Mouse (Mus musculus) splenic B cell, adult 2 months (primary cell): Measurements from ENCODE around the gene Homer1.

Experiments used
- DNase-seq: peaks from one replicate; pipeline ENCODE4 v3.0.0-alpha.2; 2011; ENCODE audit warnings: low read depth, low spot score
- H3K27me3 ChIP-seq: 2 replicates; pipeline ENCODE4 v1.6.1; 2012; ENCODE audit warnings: mild to moderate bottlenecking, low read length, moderate library complexity, mixed read lengths; ENCODE audit not compliant: control insufficient read depth, poor library complexity, insufficient read depth, severe bottlenecking
- H3K36me3 ChIP-seq: 2 replicates; pipeline ENCODE4 v1.6.1; 2012; ENCODE audit warnings: mild to moderate bottlenecking, low read length, moderate library complexity, mixed read lengths; ENCODE audit not compliant: control insufficient read depth, poor library complexity, insufficient read depth, severe bottlenecking

Gene Homer1

GRCm38 (mm10) chr13:93401947-93402346 is 102.5 kb downstream of the Homer1 start:
- Histone ChIP-seq H3K27me3 (no peaks in the 10 kb centered on the region; the same call in 1 of the 2 replicates), H3K36me3 (no peaks in the 10 kb centered on the region)
- no peak for DNase-seq

GRCm38 (mm10) chr13:93406855-93407254 is 107.4 kb downstream of the Homer1 start:
- H3K27me3 ChIP-seq: no peaks in the 10 kb centered on the region; the same call in 1 of the 2 replicates
- DNase-seq: no peak
- H3K36me3 ChIP-seq: no peaks in the 10 kb centered on the region

DNA sequence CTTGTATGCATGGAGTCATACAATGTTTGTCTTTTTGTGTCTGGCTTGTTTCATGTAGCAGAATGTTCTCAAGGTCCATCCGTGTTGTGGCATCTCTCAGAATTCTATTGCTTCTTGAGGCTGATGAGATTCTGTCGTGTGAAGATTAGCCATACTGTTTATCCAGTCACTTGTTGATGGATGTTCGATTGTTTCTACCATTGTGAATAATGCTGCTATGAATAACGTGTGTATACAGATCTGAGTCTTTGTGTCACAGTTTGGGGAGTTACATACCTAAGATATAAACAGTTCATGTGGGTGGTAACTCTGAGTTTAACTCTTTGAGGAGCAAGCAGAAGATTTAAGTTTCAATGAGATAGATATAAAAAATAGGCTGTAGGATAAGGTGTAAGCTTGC is 110.9 kb downstream of the Homer1 start:
- Histone ChIP-seq H3K36me3 (no peaks in the 10 kb centered on the region), H3K27me3 (no peaks in the 10 kb centered on the region)
- DNase-seq: no peak

DNA sequence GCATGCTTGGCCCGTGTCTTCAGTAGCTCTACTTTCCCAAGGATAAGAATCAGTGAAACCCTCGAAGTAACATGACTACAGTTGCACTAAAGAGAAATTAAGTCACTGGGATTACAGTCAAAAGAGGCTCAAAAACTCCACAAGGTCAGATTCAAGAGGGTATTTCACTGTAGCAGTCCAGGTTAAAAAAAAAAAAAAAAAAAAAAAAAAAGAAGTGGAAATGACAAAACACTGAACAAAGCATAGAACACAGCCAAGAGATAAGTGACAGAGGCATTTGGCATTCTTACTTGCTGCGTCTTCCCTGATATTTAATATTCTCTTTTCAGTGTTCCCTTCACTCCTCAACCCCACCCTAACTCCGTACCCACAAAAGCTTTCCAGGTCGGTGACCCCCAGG is 115.6 kb downstream of the Homer1 start:
- Histone ChIP-seq H3K36me3 (no peaks in the 10 kb centered on the region), H3K27me3 (no peaks in the 10 kb centered on the region)
- DNase-seq: no peak

- Histone ChIP-seq H3K27me3 (no peaks in the 10 kb centered on the region), H3K36me3 (no peaks in the 10 kb centered on the region; the same call in 1 of the 2 replicates)
- no peak for DNase-seq
Observed at GRCm38 (mm10) chr13:93418292-93418691, 118.9 kb downstream of the Homer1 start.

DNA sequence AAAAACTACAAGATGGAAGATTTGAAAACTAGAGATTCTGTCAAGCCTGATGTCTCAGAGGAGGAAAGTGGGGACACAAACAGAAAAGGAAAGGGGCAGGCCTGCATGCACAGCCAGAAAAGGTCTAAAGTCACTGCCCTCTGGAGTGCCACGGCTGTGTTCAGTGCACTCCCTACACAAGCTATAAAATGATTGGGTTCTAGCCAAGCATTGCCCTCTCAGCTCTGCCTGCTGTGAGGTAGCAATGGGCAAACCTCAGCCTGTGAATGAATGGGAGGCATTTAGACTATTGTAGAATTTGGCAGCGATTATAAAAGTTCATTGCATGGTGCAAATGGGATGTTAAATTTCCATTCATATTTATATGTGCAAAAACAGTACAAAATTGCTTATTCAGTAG is 120.3 kb downstream of the Homer1 start:
- Histone ChIP-seq H3K36me3 (no peaks in the 10 kb centered on the region; the same call in 1 of the 2 replicates), H3K27me3 (no peaks in the 10 kb centered on the region)
- DNase-seq: no peak

DNA sequence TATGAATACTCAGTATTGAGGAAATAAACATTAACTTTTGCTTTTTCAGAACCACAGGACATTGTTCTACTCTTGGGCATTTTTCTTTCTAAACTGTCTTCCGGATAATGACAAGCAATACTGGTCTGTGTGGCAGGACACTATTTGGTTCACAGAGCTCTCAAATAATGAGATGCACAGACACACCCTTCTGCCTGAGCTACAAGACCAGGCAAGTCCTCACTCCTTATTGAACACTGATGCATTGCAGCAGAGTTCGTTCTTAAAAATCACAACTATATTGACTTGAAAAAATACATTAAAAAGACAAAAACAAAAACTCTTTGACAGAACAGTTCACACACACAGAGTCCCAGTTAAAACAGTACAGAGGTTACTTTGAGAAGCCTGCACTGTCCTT is 123.8 kb downstream of the Homer1 start:
- Histone ChIP-seq H3K36me3 (no peaks in the 10 kb centered on the region; the same call in 1 of the 2 replicates), H3K27me3 (no peaks in the 10 kb centered on the region)
- no peak for DNase-seq

DNA sequence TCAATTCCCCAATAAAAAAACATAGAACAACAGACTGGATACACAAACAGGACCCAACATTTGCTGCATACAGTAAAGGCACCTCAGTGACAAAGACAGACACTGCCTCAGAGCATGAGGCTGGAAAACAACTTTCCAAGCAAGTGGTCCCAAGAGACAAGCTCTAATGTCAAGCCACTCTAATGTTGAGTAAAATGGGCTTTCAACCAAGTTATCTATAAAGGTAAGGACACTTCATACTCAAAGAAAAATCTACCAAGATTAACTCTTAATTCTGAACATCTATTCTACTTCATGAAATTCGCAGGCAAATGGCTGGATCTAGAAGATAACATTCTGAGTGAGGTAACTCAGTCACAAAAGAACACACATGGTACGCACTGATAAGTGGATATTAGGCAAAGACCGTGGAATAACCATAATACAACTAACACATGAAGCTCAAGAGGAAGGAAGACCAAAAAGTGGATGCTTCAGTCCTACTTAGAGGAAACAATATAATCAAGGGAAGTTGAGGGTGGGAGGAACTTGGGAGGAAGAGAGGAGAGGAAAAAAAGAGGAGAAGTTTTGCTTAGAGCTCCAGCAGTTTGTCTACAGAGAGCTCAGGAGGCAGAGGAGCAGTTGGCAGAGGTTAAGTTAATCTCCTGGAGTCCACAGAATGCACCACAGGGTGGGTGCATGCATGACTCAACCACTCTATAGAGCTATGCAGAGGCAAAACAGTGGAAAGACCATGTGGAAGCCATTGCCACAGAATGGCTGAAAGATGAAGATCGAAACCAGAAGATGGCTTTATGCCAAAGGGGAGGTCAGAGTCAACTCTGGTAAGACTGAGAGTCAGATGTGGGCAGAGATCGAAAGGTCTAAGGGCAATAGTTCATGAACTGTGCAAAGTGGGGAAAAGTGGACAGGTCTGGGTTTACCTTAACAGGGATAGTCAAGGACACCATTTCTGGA is 128.8 kb downstream of the Homer1 start:
- no peaks in the 10 kb centered on the region for H3K36me3 ChIP-seq
- no peak for DNase-seq

GRCm38 (mm10) chr13:93429205-93429604 is 129.8 kb downstream of the Homer1 start:
- no peak for DNase-seq
- H3K27me3 ChIP-seq: no peaks in the 10 kb centered on the region
- H3K36me3 ChIP-seq: no peaks in the 10 kb centered on the region

More for the DNA sequence above, 128.8 kb downstream of the Homer1 start:
- H3K27me3 ChIP-seq: no peaks in the 10 kb centered on the region

GRCm38 (mm10) chr13:93440167-93440566 is 140.7 kb downstream of the Homer1 start:
- DNase-seq: peak; percentile 3
- Histone ChIP-seq H3K27me3 (no peaks in the 10 kb centered on the region), H3K36me3 (peaks cover 7% of the 10 kb centered on the region; the same call in 1 of the 2 replicates)

- Histone ChIP-seq H3K36me3 (0 out of 2 replicates have a peak, but pooled peaks cover 7% of the 10 kb centered on the region), H3K27me3 (no peaks in the 10 kb centered on the region)
- no peak for DNase-seq
Observed at GRCm38 (mm10) chr13:93453275-93453674, 153.8 kb downstream of the Homer1 start.
